Mouse (Mus musculus) B cell, adult 67 days (primary cell): Measurements from ENCODE around the gene Ttll4. TPM values are rescaled to one million over a fixed set of nuclear protein-coding genes. Genes with fewer than 3 reads are reported as not detected.

ENCODE experiments used
- total RNA-seq, 2 experiments: library from RNA; stranded (reverse); gene quantifications; 4 replicates each; pipeline ENCODE4 v1.2.4; 2023

Ttll4 gene
- total RNA-seq = 10 to 100 TPM; 47.2 to 51.5 TPM

DNA sequence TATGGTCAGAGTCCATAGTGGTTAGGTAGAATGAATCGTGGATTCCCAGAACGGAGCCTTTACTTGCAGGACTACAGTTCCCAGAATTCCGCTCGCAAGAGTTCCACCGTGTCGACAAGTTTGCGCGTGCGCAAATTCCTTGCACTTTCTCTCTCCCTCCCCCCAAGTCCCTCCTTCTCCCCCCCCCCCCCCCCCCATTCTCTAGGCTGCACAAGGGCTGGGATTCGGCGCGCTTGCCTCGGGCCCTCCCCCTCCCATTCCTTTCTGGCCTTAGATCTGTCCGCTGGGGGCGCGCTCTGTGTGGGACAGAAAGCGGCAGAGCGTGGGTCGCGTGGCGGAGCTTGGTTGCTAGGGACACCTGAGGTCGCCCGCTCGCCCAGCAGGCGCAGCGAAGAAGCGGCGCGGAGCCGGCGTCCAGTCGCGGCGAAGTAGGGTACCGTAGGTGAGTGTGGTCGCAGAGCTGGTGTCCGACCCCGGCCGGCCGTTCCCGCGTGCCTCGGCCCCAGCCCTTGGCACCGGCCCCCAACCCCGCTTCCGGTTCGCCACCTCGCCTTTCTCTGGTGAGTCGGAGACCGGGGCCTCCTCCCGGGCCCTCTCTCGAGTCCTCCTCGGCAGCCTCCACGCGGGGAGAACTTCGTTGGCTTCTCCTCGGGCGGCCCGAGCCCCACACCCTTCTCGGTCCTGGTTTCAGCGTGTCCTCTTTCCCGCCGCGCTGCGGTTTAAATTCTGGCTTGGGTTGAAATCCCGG, at the start of gene Ttll4:
Gene Ttll4 (plus strand): TSS at position 298 of the 748 bp plus-strand sequence.

DNA sequence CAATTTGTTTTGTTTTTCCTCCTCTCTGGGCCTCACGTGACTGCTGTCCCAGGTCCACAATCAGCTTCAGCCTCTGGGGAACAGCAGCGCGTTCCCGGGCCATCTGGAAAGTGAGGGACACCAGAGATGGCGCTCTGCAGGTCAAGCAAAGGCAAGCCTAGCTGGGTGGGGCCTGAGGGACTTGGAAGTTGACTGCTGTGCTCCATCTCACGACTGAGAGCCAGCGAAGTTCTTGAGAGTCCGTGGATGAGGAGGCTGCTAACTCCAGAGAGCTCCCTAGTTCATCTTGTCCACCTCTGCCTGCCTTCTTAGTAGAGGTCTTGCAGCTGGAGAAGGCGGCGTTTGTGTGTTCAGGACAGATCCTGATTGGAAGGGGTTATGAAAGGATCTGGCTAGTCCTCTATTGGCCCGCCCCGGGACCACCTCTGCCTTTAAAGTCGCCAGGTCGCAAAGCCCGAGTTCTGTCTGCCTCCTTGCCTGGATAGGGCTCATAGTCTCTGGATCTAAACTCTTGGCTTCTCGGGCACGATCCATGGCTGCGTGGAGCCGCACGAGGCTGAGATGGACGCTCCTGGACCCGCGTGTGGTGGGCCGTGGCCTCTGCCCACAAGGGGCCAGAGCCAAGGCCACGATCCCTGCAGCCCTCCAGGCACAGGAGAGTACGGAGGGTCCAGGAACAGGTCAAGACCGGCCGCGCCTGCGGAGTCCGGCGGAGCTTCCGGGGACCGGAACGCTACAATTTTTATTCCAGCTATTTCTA, 51.7 kb downstream of the Ttll4 start, which contains the start of gene Cyp27a1:
Gene Cyp27a1 (plus strand): TSS at position 476 of the 760 bp plus-strand sequence.

GRCm38 (mm10) chr1:74748643-74749271, 87.2 kb downstream of the Ttll4 start, which contains the start of gene Prkag3:
TSS of gene Prkag3 (minus strand) at chr1:74749221.

Other genes starting within 250 kb of the Ttll4 start
- 10 to 100 TPM; 28.8 to 31.2 TPM for gene Cnot9, start 155.7 kb upstream of the Ttll4 start, total RNA-seq
- gene Plcd4, start 118.9 kb upstream of the Ttll4 start, total RNA-seq = under 1 TPM; 0.29 to 0.80 TPM
- gene Usp37, start 117.5 kb upstream of the Ttll4 start, total RNA-seq = 10 to 100 TPM; 27.2 to 37.4 TPM
- gene Zfp142, start 73.5 kb upstream of the Ttll4 start, total RNA-seq = 10 to 100 TPM; 44.8 to 46.3 TPM
- gene Bcs1l, start 73.5 kb upstream of the Ttll4 start, total RNA-seq = 10 to 100 TPM in 1 of 2 experiments, 1 to 10 TPM in 1; 9.2 to 12.7 TPM
- 10 to 100 TPM; 65.3 to 66.4 TPM for gene Rnf25, start 60.3 kb upstream of the Ttll4 start, total RNA-seq
- gene Stk36, start 60.3 kb upstream of the Ttll4 start, total RNA-seq = under 1 TPM in 1 of 2 experiments, not detected in 1; 0.75 TPM
- gene Cyp27a1, start 51.8 kb downstream of the Ttll4 start, total RNA-seq = 10 to 100 TPM; 16.2 to 18.0 TPM
- not detected for gene Prkag3, start 87.5 kb downstream of the Ttll4 start, total RNA-seq
- gene Wnt6, start 110.1 kb downstream of the Ttll4 start, total RNA-seq = not detected
- 1 to 10 TPM; 2.2 to 3.0 TPM for gene Wnt10a, start 129.8 kb downstream of the Ttll4 start, total RNA-seq
- gene Cdk5r2, start 193.2 kb downstream of the Ttll4 start, total RNA-seq = not detected
- not detected for gene Fev, start 223.7 kb downstream of the Ttll4 start, total RNA-seq
- not detected for gene Cryba2, start 231.4 kb downstream of the Ttll4 start, total RNA-seq